Mouse (Mus musculus) small intestine, adult 2 months (tissue): ENCODE data around the gene Cdhr4. TPM values are rescaled to one million over a fixed set of nuclear protein-coding genes. Genes with fewer than 3 reads are reported as not detected.
A peak's percentile ranks its signal among the peaks of the same experiment; 100 is the strongest.

Source experiments
- H3K27ac ChIP-seq: fragments of 200-500 bp; 2 replicates; pipeline ENCODE4 v1.5.1; 2012; ENCODE audit warnings: low read depth, low read length, control low read depth, inconsistent platforms; ENCODE audit not compliant: insufficient read depth
- H3K27me3 ChIP-seq: fragments of 200-500 bp; 2 replicates; pipeline ENCODE4 v1.6.1; 2012; ENCODE audit warnings: mild to moderate bottlenecking, moderate library complexity, low read length, inconsistent platforms; ENCODE audit not compliant: control insufficient read depth, insufficient read depth
- H3K36me3 ChIP-seq: fragments of 200-500 bp; 2 replicates; pipeline ENCODE4 v1.6.1; 2012; ENCODE audit warnings: mild to moderate bottlenecking, low read length, control low read depth, inconsistent platforms; ENCODE audit not compliant: control insufficient read depth, insufficient read depth
- H3K4me1 ChIP-seq: fragments of 200-500 bp; 2 replicates; pipeline ENCODE4 v1.6.1; 2012; ENCODE audit warnings: low read length, inconsistent platforms, mixed read lengths; ENCODE audit not compliant: control insufficient read depth, insufficient read depth, insufficient read length
- H3K4me3 ChIP-seq: fragments of 200-500 bp; 2 replicates; pipeline ENCODE4 v1.5.1; 2012; ENCODE audit warnings: low read depth, mild to moderate bottlenecking, control low read depth, inconsistent platforms, low read length, moderate library complexity
- CTCF ChIP-seq: fragments of 200-500 bp; IDR thresholded peaks from 2 replicates; pipeline ENCODE4 v1.5.1; 2012; ENCODE audit warnings: low read depth, mild to moderate bottlenecking, control low read depth, inconsistent platforms, low read length, moderate library complexity, mixed read lengths; ENCODE audit not compliant: insufficient replicate concordance, insufficient read length; ENCODE audit errors: extremely low read depth
- POLR2A ChIP-seq: fragments of 200-500 bp; IDR thresholded peaks from 2 replicates; pipeline ENCODE4 v1.6.1; 2012; ENCODE audit warnings: low read depth, mild to moderate bottlenecking, control low read depth, inconsistent platforms, low read length, moderate library complexity
- WGBS: fragments of 180-500 bp; shearing (Covaris S2); methylation state at CpG from one replicate; pipeline ENCODE4 v1.1.7; 2018; 5-methylcytosine and 5-hydroxymethylcytosine counted together
- polyA plus RNA-seq: library from polyadenylated mRNA; depleted of rRNA; stranded (reverse); fragments of >200 nt; gene quantifications from 2 replicates; pipeline ENCODE4 v1.2.3, GENCODE M21; 2012

Cdhr4 gene
- polyA plus RNA-seq, 1 experiment: 2.3 TPM

DNA sequence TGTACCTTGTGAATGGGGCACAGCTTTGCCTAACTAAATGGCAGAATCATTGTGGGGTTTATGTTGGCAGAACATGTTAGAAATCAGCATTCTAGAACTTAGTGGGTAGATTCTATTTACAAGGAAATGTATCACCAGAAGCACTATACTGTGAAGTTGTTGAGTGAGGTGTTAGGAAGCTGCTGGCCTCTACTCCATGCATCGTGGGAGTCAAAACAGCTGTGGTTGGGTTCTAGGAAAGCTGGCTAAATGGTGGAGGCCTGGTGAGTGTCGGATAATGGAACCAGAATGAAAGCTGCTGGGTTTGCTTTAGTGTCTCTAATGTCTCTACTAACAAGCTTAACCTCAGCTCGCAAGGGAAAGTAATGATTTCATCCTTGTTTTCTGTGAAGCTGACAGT is 24.8 kb downstream of the Cdhr4 start:
- H3K36me3 ChIP-seq: peaks cover 13% of the 10 kb centered on the region; the same call in 1 of the 2 replicates
- no peaks in the 10 kb centered on the region for H3K4me1 ChIP-seq
- 78% methylated on average over 3 of the region's 3 CpGs for WGBS
- no peak overlapping the region for H3K27ac ChIP-seq
- TF ChIP-seq CTCF: no peak
- no peak for TF ChIP-seq POLR2A
- H3K27me3 ChIP-seq: no peaks in the 10 kb centered on the region
- no peak overlapping the region for H3K4me3 ChIP-seq

DNA sequence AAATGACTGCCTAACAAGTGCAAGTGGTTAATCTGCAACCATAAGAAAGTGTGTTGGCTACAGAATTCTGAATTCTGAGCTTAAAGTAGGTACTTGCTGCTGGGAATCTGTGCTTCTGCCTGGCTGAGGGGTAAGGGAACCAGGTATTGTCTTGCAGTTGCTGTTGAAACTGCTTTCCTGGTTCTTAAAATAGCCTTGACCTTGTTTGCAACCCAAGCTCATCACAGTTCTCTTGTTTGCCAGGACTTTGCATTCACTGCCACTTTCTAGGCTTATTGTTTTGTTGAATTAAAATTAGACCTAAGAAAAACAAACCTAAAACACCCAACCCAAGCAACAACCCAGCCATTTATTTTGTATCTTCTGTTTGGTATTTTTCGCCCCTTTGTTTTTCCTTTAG is 28.4 kb downstream of the Cdhr4 start:
- Histone ChIP-seq H3K4me3 (no peak overlapping the region), H3K4me1 (peaks cover 2% of the 10 kb centered on the region; the same call in 1 of the 2 replicates), H3K27ac (no peak overlapping the region), H3K27me3 (no peaks in the 10 kb centered on the region), H3K36me3 (peaks cover 17% of the 10 kb centered on the region)
- WGBS: 90% methylated on average over 1 of the region's 1 CpGs
- TF ChIP-seq POLR2A (no peak), CTCF (no peak)

DNA sequence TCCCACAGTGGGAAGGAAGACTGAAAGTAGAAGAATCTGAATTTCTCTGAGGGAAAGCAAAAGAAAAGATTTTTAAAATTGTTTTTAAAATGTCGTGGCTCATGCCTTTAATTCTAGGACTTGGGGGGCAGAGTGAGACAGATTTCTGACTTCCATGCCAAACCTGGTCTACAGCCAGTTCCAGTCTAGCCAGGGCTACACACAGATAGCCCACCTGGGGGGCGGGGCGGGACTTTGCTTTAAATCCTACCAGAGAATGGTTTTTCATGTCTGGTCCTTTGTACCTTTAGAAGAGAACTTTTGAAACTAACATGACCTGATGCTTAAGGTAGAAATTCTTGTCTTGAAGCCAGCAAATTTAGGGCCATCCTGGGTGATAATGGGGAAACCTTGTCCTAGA is 30.9 kb downstream of the Cdhr4 start:
- H3K4me1 ChIP-seq: peaks cover 2% of the 10 kb centered on the region; the same call in 1 of the 2 replicates
- no peaks in the 10 kb centered on the region for H3K27me3 ChIP-seq
- H3K4me3 ChIP-seq: no peak overlapping the region
- peaks cover 24% of the 10 kb centered on the region for H3K36me3 ChIP-seq
- H3K27ac ChIP-seq: no peak overlapping the region
- TF ChIP-seq POLR2A (no peak), CTCF (no peak)
- 85% methylated on average over 3 of the region's 3 CpGs for WGBS

DNA sequence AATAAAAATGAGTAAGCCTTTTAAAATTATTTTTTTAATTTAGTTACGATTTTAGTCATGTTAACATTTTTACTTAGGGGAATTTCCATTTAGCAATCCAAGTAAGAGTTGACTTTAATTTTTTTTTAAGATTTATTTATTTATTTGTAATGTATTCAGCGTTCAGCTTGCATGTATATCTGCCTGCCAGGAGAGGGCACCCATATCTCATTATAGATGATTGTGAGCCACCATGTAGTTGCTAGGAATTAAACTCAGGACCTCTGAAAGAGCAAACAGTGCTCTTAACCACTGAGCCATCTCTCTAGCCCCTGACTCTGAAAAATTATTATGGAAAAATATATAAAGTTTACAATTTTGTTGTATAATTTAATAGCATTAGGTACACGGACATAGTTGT is 34.3 kb downstream of the Cdhr4 start:
- Histone ChIP-seq H3K4me1 (peaks cover 2% of the 10 kb centered on the region; the same call in 1 of the 2 replicates), H3K27me3 (no peaks in the 10 kb centered on the region), H3K4me3 (no peak overlapping the region), H3K27ac (no peak overlapping the region), H3K36me3 (peaks cover 36% of the 10 kb centered on the region)
- TF ChIP-seq POLR2A (no peak), CTCF (no peak)
- WGBS: 84% methylated on average over 3 of the region's 3 CpGs

DNA sequence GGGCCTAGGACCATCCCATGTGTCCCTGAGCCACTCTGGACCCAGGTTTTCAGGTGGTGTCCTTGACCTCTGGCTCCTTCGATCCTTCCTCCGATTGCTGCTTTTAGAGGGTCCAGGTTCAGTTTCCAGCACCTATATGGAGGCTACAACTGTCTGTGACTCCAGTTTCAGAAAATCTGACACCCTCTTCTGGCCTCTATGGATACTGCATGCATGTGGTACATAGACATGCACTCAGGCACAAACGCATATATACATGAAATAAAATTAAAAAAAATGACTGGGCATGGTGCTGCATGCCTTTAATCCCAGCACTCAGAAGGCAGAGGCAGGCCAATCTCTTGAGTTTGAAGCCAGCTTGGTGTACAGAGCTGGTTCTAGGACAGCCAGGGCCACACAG is 35.6 kb downstream of the Cdhr4 start:
- H3K4me3 ChIP-seq: no peak overlapping the region
- H3K27ac ChIP-seq: no peak overlapping the region
- H3K4me1 ChIP-seq: peaks cover 2% of the 10 kb centered on the region; the same call in 1 of the 2 replicates
- H3K36me3 ChIP-seq: peaks cover 46% of the 10 kb centered on the region
- WGBS: 96% methylated on average over 3 of the region's 3 CpGs
- TF ChIP-seq CTCF (no peak), POLR2A (no peak)
- H3K27me3 ChIP-seq: no peaks in the 10 kb centered on the region

DNA sequence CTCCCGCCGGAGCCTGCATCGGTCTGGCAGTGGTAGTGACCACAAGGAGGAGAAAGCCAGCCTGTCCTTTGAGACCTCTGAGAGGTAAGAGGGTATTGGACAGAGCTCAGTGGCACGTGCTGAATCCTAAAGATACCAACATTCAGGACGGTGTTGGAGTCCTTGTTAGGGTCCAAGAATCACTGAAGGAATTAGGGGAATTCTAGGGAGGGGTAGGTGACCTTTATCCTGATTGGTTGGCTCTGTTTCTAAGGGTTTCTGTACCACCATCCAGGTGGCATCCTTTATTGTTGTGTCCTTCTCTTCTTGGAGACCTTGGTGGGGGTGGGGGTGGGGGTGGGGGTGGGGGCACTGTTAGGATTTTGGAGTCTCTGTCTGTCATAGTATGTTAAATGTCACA is 39.8 kb downstream of the Cdhr4 start:
- Histone ChIP-seq H3K4me3 (no peak overlapping the region), H3K27ac (no peak overlapping the region), H3K27me3 (no peaks in the 10 kb centered on the region), H3K4me1 (peaks cover 18% of the 10 kb centered on the region; the same call in 1 of the 2 replicates), H3K36me3 (peaks cover 39% of the 10 kb centered on the region)
- TF ChIP-seq CTCF: no peak
- TF ChIP-seq POLR2A: no peak
- WGBS: 88% methylated on average over 5 of the region's 5 CpGs

DNA sequence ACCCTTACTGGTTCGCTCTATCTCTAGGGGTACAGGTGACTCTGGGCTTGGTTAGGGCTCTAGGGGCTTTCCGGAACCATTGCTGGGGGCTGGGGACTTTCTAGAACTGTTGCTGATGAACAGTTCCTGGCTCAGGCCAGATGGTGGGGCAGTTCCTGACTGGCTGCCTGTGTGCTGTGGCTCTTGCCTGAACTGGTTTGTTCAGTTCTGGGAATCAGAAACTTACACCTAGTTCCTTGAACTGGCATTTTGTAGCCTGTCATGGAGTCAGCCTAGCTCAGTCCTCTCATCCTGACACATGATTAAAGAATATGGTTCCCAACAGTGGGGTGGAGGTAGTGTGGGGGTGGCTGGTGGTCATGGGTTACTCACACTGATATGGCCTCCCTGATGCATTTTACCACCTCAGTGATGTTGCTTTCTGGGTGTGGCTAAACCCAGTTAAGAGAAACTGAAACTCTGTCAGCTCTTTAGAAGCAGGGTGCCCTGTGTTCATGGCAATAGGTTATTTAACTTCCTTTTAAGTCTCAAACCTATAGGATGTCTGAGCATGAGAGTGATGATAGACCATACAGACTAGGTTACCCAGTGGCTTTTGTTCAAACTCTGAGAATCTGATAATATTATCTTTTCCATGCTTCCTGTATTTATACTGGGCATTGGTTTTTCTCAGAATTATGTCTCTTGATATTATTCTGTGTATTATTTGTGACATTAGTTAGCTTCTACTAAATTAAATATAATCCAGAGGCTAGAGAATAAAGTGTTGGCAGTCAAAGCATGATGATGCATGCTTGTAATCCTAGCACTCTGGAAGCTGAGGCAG is 43.2 kb downstream of the Cdhr4 start:
- no peaks in the 10 kb centered on the region for H3K27me3 ChIP-seq
- H3K4me3 ChIP-seq: no peak overlapping the region
- WGBS: 44% methylated on average over 2 of the region's 2 CpGs
- H3K36me3 ChIP-seq: peaks cover 32% of the 10 kb centered on the region
- H3K27ac ChIP-seq: peak overlapping the region; percentile 67
- H3K4me1 ChIP-seq: peaks cover 20% of the 10 kb centered on the region; the same call in 1 of the 2 replicates
- TF ChIP-seq POLR2A (no peak), CTCF (peak; percentile 21; the same call in 1 of the 2 replicates)
